Mouse (Mus musculus) right cerebral cortex, postnatal 36 days (tissue): ENCODE measurements around the gene Pgrmc2.

Experiments
- DNase-seq, 2 experiments: peaks; one replicate each; pipeline ENCODE4 v3.0.0; 2022; ENCODE audit warnings: low spot score in 2 of 2, mixed read lengths in 1 of 2

Gene Pgrmc2

GRCm38 (mm10) chr3:41082885-41083789, at the start of gene Pgrmc2:
Pgrmc2 (minus strand) TSS chr3:41083046.
- DNase-seq, result peak; percentile 99

DNA sequence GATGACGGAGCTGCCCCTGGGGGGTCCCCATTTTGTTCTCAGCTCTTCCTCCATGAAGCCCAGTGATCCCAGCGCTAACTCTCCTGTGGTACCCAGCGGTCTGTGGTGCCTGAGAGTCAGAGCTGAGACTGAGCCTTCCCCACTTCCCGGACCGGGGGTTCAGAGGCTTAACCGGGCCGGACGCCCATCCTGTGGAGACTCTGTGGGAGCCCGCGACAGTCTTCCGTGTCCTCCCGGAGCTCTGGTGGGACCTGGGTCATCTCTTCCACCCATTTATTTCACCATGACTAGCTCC, 41.1 kb upstream of the Pgrmc2 start:
- DNase-seq, result no peak

DNA sequence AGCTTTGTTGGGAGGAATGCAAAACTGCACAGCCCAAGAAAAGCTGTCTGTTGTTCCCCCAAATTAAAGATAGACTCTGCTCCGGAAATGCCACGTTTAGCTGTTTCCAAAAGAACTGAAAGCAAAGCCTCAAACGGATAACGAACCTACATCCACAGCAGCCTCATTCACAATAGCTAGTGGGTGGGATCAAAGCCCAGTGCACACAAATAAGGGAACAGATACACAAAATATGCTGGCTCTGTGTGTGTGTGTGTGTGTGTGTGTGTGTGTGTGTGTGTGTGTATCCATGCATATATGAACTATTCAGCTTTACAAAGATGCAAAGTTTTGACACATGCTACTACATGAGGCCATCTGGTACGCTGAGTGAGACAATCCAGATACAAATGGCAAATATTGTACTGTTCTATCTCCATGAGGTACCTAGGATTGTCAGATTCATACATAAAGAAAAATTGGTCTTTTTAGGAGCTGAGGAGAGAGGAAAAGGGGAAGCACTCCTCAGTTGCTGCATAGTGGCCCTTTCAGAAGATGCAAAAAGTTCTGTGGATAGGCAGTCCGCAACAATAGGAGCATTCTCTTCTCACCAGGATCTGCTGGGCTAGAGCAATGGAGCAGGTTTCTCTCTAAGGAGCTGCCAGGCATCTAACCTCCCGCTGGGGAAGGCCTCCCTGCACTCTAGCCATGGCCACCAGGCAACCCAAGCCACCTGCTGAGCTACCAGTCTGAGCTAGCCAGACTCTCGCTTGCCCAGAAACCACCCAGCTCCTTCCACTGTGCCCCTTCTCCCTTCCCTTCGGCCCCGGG, 40.5 kb upstream of the Pgrmc2 start:
- no peak for DNase-seq

DNA sequence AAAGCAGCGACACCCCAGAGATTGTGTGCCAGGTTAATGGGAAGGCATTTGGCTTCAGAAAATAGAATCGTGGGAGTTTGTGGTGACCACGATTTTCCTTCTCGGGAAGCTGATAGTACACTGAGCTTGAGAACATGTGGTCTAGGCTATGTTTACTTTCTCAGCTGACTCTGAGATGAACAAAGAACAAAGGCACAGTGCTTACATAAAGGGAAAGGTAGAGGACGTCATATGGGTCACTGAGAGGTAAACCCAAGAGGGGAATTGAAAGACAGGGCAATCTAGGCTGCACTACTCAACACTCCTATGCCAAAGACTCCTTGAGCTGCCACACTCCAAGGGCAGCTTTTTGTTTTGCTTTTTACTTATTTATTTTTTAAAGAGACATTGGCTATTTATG, 35.3 kb upstream of the Pgrmc2 start:
- DNase-seq, result no peak

GRCm38 (mm10) chr3:41117447-41117846, 34.6 kb upstream of the Pgrmc2 start:
- no peak for DNase-seq

GRCm38 (mm10) chr3:41113186-41113585, 30.3 kb upstream of the Pgrmc2 start:
- peak; percentile 11 to 42 for DNase-seq

GRCm38 (mm10) chr3:41108306-41108785, 25.5 kb upstream of the Pgrmc2 start:
- no peak for DNase-seq

GRCm38 (mm10) chr3:41107600-41108305, 24.9 kb upstream of the Pgrmc2 start:
- peak in 1 of 2 experiments; percentile 13 for DNase-seq

DNA sequence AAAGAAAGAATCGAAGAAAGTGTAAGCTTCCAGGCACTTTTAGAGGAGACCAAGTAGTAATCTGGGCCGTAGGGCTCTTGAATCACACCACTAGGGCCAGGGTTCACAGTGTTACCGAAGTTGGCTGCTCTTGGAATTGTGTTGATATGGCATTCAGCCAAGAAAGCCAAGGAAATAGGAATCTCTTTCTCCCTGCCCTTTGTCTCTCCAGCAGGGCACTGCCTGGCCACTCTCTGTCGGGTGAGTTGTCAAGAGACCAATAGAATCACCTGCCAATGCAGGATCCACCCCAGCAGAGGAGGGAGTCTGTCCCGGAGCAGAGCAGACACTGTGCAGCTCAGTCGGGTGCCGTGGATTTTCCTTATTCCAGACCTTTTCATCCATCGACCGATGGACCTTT, 19.1 kb upstream of the Pgrmc2 start:
- DNase-seq, result no peak

GRCm38 (mm10) chr3:41100157-41100556, 17.3 kb upstream of the Pgrmc2 start:
- DNase-seq, result no peak

GRCm38 (mm10) chr3:41099672-41100071, 16.8 kb upstream of the Pgrmc2 start:
- no peak for DNase-seq

DNA sequence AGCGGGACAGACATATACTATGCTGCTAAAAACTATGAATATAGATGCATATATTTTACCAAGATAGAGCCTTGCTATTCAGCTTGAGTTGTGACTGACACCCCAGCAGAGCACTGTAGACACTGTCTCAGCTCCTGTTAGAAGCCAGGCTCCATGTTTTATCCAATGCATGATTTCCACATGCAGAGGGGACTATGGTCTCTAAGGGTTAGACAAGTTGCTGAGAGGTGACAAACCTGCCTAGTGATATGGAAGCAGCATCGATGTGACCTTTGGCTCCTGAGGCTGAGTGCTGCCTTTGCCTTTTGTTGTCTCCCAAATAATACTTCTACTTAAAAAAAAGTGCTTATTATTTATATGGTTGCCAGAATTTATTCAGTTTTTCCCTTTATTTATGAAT, 10.4 kb upstream of the Pgrmc2 start:
- no peak for DNase-seq

- DNase-seq, result no peak
Observed at GRCm38 (mm10) chr3:41092311-41092710, 9.5 kb upstream of the Pgrmc2 start.

DNA sequence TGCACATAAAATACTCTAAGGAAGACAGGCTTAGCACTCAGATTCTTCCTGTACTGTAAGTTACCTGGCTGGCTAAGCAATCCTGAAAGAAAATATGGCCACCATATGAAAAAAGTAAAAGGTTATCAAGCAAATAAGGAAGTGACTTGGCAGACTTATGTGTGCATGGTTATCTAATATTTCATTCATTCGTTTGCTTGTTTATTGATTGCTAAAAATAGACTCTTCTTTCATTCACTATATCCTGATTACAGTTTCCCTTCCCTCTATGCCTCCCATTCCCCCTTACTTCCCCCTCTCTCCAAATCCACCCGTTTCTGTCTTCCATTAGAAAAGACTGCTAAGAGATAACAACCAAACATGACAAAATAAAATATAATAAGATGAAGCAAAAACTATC, 8.0 kb upstream of the Pgrmc2 start:
- DNase-seq, result no peak

DNA sequence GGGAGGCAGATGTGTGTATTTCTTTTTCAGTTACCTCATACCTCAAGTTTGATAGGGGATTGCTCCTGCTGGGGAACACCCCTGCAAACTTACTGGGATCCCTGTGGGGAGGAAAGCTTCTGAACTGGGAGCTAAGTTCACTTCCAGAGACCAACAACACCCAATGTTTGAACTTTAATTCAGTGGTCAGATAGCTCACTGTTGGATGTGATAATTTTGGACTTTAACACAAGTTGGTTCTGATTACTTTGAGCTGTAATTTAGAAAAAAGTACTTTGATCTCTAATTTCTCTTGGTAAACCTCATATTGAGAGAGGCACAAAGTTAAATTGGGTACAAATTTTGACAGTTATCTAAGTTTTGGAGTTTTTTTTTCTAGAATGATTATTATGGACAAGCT, 4.2 kb upstream of the Pgrmc2 start:
- DNase-seq, result no peak

- DNase-seq, result no peak
Observed at GRCm38 (mm10) chr3:41084421-41084820, 1.6 kb upstream of the Pgrmc2 start.

DNA sequence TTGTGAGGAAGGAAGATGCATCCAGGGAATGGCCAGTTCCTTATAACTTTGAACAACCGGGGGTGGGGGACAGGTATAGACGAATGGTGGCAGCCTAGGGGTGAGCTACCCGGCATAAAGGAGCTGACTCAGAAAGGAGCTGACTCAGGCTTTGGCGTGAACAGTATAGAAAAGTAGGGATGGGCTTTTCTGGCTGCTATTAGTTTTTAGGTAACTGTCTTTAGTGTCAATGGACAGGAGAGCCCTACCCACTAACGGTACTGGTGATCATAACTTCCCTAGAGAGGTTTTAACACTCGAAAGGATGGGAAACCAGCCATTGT, 905 bp upstream of the Pgrmc2 start:
- DNase-seq, result peak in 1 of 2 experiments; percentile 15

DNA sequence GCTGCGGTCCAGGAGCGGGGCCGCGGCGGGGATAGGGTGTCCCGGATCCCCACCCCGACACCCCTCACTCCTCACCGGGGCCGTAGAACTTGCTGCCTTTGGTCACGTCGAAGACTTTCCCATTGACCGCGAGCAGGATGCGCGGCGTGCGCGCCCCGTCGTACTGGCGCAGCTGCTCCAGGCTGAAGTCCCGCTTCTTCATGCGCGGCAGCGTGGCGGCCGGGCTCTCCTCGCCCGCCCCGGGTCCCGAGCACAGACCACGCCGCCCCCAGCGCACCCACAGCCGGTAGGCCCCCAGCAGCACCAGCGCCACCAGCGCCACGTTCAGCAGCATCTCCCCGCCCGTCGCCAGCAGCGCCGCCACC, 344 bp downstream of the Pgrmc2 start:
- no peak for DNase-seq

GRCm38 (mm10) chr3:41081474-41082301, 1.2 kb downstream of the Pgrmc2 start:
- no peak for DNase-seq

DNA sequence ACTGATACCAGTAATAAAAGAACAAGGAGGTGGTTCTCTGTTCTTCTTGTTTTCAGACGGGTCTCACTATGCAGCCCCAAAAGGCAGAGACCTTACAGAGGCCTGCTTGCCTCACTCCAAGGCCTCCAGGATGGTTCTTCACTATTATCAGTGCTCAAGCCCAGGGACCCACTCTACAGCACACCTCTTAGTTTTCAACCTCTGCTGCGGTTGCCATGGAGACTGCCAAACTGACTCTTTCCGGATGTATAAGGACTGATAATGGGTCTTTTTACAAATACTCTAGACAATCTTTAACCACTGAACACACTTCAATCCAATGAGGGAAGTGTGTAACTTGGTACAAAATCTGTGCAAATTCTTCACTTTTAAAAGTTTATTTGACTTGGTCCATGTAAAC, 2.1 kb downstream of the Pgrmc2 start:
- no peak for DNase-seq

GRCm38 (mm10) chr3:41078673-41079072, 4.2 kb downstream of the Pgrmc2 start:
- no peak for DNase-seq

- no peak for DNase-seq
Observed at GRCm38 (mm10) chr3:41075376-41075775, 7.5 kb downstream of the Pgrmc2 start.
